ENCODE assay signal across 1 mouse cellular context in the genomic region with DNA sequence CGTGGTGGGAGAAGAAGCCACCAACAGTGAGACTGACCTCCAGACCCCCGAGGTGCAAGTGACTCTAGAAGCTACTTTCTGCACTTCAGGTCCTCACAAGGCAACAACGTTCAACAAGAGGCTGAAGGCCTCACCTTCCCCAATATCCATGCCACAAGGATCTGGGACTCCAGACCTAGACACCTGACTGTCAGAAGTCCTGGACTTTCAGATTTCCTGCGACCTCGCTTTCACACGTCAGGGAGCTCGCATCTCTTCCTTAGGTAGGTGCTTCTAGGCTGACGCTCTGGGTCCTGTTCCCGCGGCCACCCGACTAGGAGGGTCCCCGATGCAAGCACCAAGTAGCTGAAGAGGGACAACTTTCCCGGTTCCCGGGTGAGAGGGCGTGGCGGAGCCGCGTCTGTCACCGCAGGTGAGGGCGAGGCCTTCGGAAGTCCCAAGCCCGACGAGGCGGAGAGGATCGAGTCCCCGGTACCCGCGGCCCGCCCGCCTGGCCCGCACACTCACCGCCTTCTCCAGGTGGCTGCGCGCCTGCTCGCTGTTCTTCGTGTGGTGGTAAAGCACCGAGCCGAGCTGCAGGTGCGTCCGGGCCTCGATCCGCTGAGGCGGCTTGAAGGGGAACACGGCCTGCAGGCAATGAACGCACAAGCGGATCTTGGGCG.
A peak's percentile ranks its signal among the peaks of the same experiment; 100 is the strongest.
TF ChIP-seq lines count a peak whose summit lies in the region.

No protein-coding gene starts in this region.

TF ChIP-seq in CH12.LX, 34 proteins besides CTCF, POLR2A, EP300 and RAD21:
- TF ChIP-seq TCF12 (IDR thresholded peaks at IDR 0.05; ENCODE audit: low read depth, low read length) (no peak), UBTF (IDR thresholded peaks at IDR 0.05; ENCODE audit: low read depth, low read length) (peak; percentile 40; the same call in 1 of the 2 replicates)
TF ChIP-seq in CH12.LX: peak in this region for 1.
